In the genomic region with DNA sequence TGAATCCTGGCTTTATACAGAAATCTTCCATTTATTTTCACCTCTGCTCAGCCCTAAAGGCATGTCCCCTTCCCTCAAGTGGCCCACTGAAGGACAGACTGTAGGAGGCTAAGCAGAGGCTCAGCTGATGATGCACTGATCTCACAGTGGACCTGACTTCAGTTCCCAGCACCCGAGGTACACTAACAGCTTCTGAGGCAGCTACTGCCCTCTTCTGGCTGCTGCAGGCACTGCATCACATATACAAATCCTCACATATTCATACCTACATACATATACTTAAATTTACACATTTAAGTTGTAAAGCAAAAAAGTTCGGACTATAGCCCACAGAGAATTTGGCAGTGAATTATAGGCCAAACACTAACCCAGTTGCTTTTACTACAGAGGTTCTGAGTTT, we compare ENCODE assay signal across 25 mouse cellular contexts. TPM values are rescaled to one million over a fixed set of nuclear protein-coding genes. Genes with fewer than 3 reads are reported as not detected.
DNase-seq lines count a peak whose midpoint lies in the region; ATAC-seq and TF ChIP-seq lines count a peak whose summit lies in the region.
"Had no signal": no experiment of that assay in that cellular context is flagged by ENCODE, and none has a peak within 500 bp of the region (broad histone marks: within the 10 kb centered on the region; RNA-seq: fewer than 3 reads in every experiment).

No protein-coding gene starts in this region.

- no peaks in the 10 kb centered on the region for H3K36me3 ChIP-seq in liver, embryonic 14.5 days (replicated peaks; ENCODE audit: control insufficient read depth, insufficient read depth, low read depth)
- no peaks in the 10 kb centered on the region for H3K36me3 ChIP-seq in liver, embryonic 11.5 days (ENCODE audit: control insufficient read depth, insufficient read depth, low read length)
- no peaks in the 10 kb centered on the region for H3K36me3 ChIP-seq in thymus, adult 2 months (ENCODE audit: control insufficient read depth, insufficient read depth, low read length)
- H3K36me3 ChIP-seq: forebrain, embryonic 15.5 days; G1E; heart, embryonic 12.5 days; kidney, embryonic 15.5 days; midbrain, embryonic 12.5 days had no signal

- peak; percentile 54 for TF ChIP-seq CTCF in gastrocnemius, adult 2 months (IDR thresholded peaks at IDR 0.05)
- peak; percentile 60 for TF ChIP-seq CTCF in liver, embryonic 14.5 days (IDR thresholded peaks at IDR 0.05; ENCODE audit: low read depth)
- TF ChIP-seq CTCF in thymus, adult 2 months (IDR thresholded peaks at IDR 0.05; ENCODE audit: borderline replicate concordance, control insufficient read depth, extremely low read depth, insufficient read depth, low read length, poor library complexity): no peak

- TF ChIP-seq POLR2A in thymus, adult 2 months (IDR thresholded peaks at IDR 0.05; ENCODE audit: control insufficient read depth, extremely low read depth, insufficient read depth, low read length, poor library complexity): no peak

- H3K4me3 ChIP-seq in gastrocnemius, adult 2 months: no peak overlapping the region
- no peak overlapping the region for H3K4me3 ChIP-seq in liver, embryonic 14.5 days (ENCODE audit: insufficient read depth in 1 of 2, low read depth in 2 of 2, low read length in 2 of 2)
- no peak overlapping the region for H3K4me3 ChIP-seq in liver, embryonic 11.5 days (ENCODE audit: low read depth, low read length)
- H3K4me3 ChIP-seq in thymus, adult 2 months (ENCODE audit: control insufficient read depth, insufficient read depth, low read length): no peak overlapping the region
- H3K4me3 ChIP-seq: forebrain, embryonic 15.5 days; heart, embryonic 12.5 days; kidney, embryonic 15.5 days; limb, embryonic 13.5 days; midbrain, embryonic 12.5 days; myocyte had no signal

- WGBS in liver, embryonic 14.5 days (ENCODE audit: insufficient replicate concordance): 56% methylated on average over 2 of the region's 2 CpGs
- 91% methylated on average over 2 of the region's 2 CpGs for WGBS in liver, embryonic 11.5 days
- 96% methylated on average over 2 of the region's 2 CpGs for WGBS in thymus, adult 2 months

- TF ChIP-seq EP300 in liver, embryonic 14.5 days (IDR thresholded peaks at IDR 0.05; ENCODE audit: low read depth): no peak

- H3K9ac ChIP-seq in liver, embryonic 14.5 days (replicated peaks): no peak overlapping the region
- no peak overlapping the region for H3K9ac ChIP-seq in liver, embryonic 11.5 days (ENCODE audit: low read depth, low read length)
- H3K9ac ChIP-seq: forebrain, embryonic 15.5 days; heart, embryonic 12.5 days; kidney, embryonic 15.5 days; limb, embryonic 13.5 days; midbrain, embryonic 12.5 days had no signal

- no peak overlapping the region for H3K4me2 ChIP-seq in liver, embryonic 14.5 days (ENCODE audit: low read depth)
- no peak overlapping the region for H3K4me2 ChIP-seq in liver, embryonic 11.5 days
- H3K4me2 ChIP-seq: forebrain, embryonic 15.5 days; heart, embryonic 12.5 days; kidney, embryonic 15.5 days; limb, embryonic 13.5 days; midbrain, embryonic 12.5 days had no signal

- H3K27ac ChIP-seq in gastrocnemius, adult 2 months: no peak overlapping the region
- no peak overlapping the region for H3K27ac ChIP-seq in liver, embryonic 14.5 days
- H3K27ac ChIP-seq in liver, embryonic 11.5 days (ENCODE audit: low read depth, low read length): no peak overlapping the region
- H3K27ac ChIP-seq in thymus, adult 2 months (ENCODE audit: control insufficient read depth, insufficient read depth, low read length): no peak overlapping the region
- H3K27ac ChIP-seq: forebrain, embryonic 15.5 days; kidney, embryonic 15.5 days; limb, embryonic 13.5 days; midbrain, embryonic 12.5 days had no signal

- intact Hi-C loops in gastrocnemius, adult 2 months (cut with DNase I): no loop called here
- intact Hi-C loops in gastrocnemius, postnatal 14 days (cut with DNase I; ENCODE audit: low total_unique reads): no loop called here

- H3K9me3 ChIP-seq in liver, embryonic 14.5 days (ENCODE audit: control insufficient read depth, low read length): no peaks in the 10 kb centered on the region; the same call in 1 of the 2 replicates
- no peaks in the 10 kb centered on the region for H3K9me3 ChIP-seq in liver, embryonic 11.5 days (ENCODE audit: control insufficient read depth, low read length)
- H3K9me3 ChIP-seq: forebrain, embryonic 15.5 days; kidney, embryonic 15.5 days; midbrain, embryonic 12.5 days had no signal

- ATAC-seq in liver, embryonic 14.5 days (ENCODE audit: insufficient read depth): no peak
- no peak for ATAC-seq in liver, embryonic 11.5 days (replicated peaks; ENCODE audit: low FRiP score)
- ATAC-seq: forebrain, embryonic 15.5 days had no signal

- H3K4me1 ChIP-seq in liver, embryonic 14.5 days (replicated peaks; ENCODE audit: control insufficient read depth in 2 of 2, insufficient read depth in 2 of 2, low read length in 1 of 2): no peaks in the 10 kb centered on the region
- H3K4me1 ChIP-seq in liver, embryonic 11.5 days (replicated peaks; ENCODE audit: control insufficient read depth, insufficient read depth, low read length): no peaks in the 10 kb centered on the region
- no peaks in the 10 kb centered on the region for H3K4me1 ChIP-seq in thymus, adult 2 months (replicated peaks; ENCODE audit: control insufficient read depth, insufficient read depth, low read length)
- H3K4me1 ChIP-seq: heart, embryonic 12.5 days; kidney, embryonic 15.5 days; midbrain, embryonic 12.5 days had no signal

- no peaks in the 10 kb centered on the region for H3K27me3 ChIP-seq in liver, embryonic 14.5 days (ENCODE audit: control insufficient read depth, insufficient read depth, low read length)
- H3K27me3 ChIP-seq in liver, embryonic 11.5 days (replicated peaks; ENCODE audit: control insufficient read depth, insufficient read depth, low read length): no peaks in the 10 kb centered on the region
- H3K27me3 ChIP-seq in thymus, adult 2 months (ENCODE audit: control insufficient read depth, insufficient read depth, low read length): no peaks in the 10 kb centered on the region
- H3K27me3 ChIP-seq: forebrain, embryonic 15.5 days; heart, embryonic 12.5 days; kidney, embryonic 15.5 days; limb, embryonic 13.5 days; midbrain, embryonic 12.5 days had no signal

- no peak for DNase-seq in gastrocnemius, adult 2 months
- no peak for DNase-seq in gastrocnemius, postnatal 14 days
- no peak for DNase-seq in liver, embryonic 14.5 days (ENCODE audit: low read depth in 3 of 3, low spot score in 3 of 3)
- no peak for DNase-seq in liver, embryonic 11.5 days (ENCODE audit: low spot score)
- DNase-seq in thymus, postnatal 4 days: peak; percentile 43
- no peak for DNase-seq in thymus, adult 2 months
- DNase-seq in yolk sac, embryonic 10.5 days (ENCODE audit: low spot score): no peak
- no peak for DNase-seq in cerebellum, postnatal 25 days
- DNase-seq: adrenal gland, postnatal 36 days; cerebellum, postnatal 10 days; gastrocnemius, postnatal 10 days; heart, postnatal 36 days; retina, postnatal 1 day; spleen, adult 18-20 months had no signal

RNA-seq across cellular contexts. Expression of gene 5330417H12Rik, which starts 20.0 kb away (rescaled TPM):
- total RNA-seq in gastrocnemius, adult 2 months (2021): not detected
- not detected for total RNA-seq in gastrocnemius, postnatal 14 days (2021)
- not detected in 2 replicates for polyA plus RNA-seq in liver, embryonic 14.5 days (2012; rRNA removed)
- not detected in 2 replicates for polyA plus RNA-seq in liver, embryonic 14.5 days (2014; fragmentation: Nextera tagmentation; extraction: Ambion mirVana)
- 0.19 TPM in 1 of 2 replicates, not detected in the other for polyA plus RNA-seq in liver, embryonic 11.5 days (2014; fragmentation: Nextera tagmentation; extraction: Ambion mirVana)
- not detected in 2 replicates for polyA plus RNA-seq in thymus, adult 2 months (2012; rRNA removed)
- total RNA-seq: adrenal gland, postnatal 36 days; G1E; gastrocnemius, postnatal 10 days; heart, postnatal 36 days; layer of hippocampus, adult 8-10 months; neutrophil, adult 5-6 weeks had no signal
- polyA plus RNA-seq: forebrain, embryonic 15.5 days; G1E; heart, embryonic 12.5 days; kidney, embryonic 15.5 days; lung, embryonic 16.5 days; midbrain, embryonic 12.5 days; myocyte; stomach, embryonic 16.5 days had no signal

RNA-seq across cellular contexts. Expression of gene Ppfibp2, which starts 50.0 kb away (rescaled TPM):
- 10 to 100 TPM; 10.6 to 19.0 TPM for total RNA-seq in gastrocnemius, adult 2 months (2021)
- total RNA-seq in gastrocnemius, postnatal 14 days (2021): 1 to 10 TPM; 8.4 to 9.9 TPM
- 2.2 and 2.5 TPM in 2 replicates for polyA plus RNA-seq in liver, embryonic 14.5 days (2012; rRNA removed)
- polyA plus RNA-seq in liver, embryonic 14.5 days (2014; fragmentation: Nextera tagmentation; extraction: Ambion mirVana): 3.1 and 3.5 TPM in 2 replicates
- polyA plus RNA-seq in liver, embryonic 11.5 days (2014; fragmentation: Nextera tagmentation; extraction: Ambion mirVana): 8.8 and 9.1 TPM in 2 replicates
- polyA plus RNA-seq in thymus, adult 2 months (2012; rRNA removed): 3.9 and 5.6 TPM in 2 replicates
- polyA plus RNA-seq: G1E had no signal
